Mouse (Mus musculus): ENCODE data around the gene Vmp1.

Gene Vmp1

GRCm38 (mm10) chr11:86683395-86684125 is at the start of gene Vmp1, which contains the start of gene Ptrh2:
Vmp1 (minus strand) TSS chr11:86683836.
Ptrh2 (plus strand) TSS chr11:86683985.
- peak; percentile 89 for DNase-seq

GRCm38 (mm10) chr11:86731443-86731842 is 47.8 kb upstream of the Vmp1 start:
- DNase-seq, result no peak

DNA sequence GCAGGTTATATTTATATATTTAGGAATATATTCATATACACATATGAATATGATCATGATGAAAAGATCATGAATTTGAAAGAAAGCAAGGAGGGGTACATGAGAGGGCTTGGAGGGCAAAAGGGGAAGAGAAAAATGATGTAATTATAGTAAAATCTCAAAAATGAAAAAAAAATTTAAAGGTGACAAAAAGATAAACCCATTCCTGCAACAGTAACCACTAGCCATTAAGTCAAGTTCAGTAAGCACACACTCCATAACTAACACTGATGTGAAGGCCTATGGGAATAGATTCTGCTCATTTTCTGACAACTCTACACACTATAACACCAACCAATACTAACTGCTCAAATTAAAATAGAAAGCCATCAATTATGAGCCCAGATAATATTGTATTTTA is 42.0 kb upstream of the Vmp1 start:
- no peak for DNase-seq

- no peak for DNase-seq
Observed at GRCm38 (mm10) chr11:86724982-86725381, 41.3 kb upstream of the Vmp1 start.

- DNase-seq, result no peak
Observed at GRCm38 (mm10) chr11:86724004-86724403, 40.4 kb upstream of the Vmp1 start.

DNA sequence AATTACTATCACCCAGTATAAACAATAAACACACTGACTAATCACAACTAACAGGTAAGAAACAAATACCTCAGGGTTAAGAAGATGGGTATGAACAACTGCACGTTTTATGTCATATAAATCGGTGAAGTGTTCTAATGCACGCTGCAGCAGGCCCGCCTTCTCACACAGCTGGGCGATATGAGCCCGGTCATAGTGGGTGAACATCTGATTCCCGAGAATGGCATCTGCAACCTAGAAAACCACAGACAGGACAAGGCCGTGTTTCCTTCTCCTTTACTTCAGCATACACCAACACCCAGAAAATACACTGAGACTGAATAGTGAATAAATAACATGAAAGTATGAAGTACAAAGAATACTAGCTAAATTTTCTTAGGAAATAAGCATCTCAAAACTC is 35.8 kb upstream of the Vmp1 start:
- no peak for DNase-seq

- no peak for DNase-seq
Observed at GRCm38 (mm10) chr11:86718369-86718768, 34.7 kb upstream of the Vmp1 start.

DNA sequence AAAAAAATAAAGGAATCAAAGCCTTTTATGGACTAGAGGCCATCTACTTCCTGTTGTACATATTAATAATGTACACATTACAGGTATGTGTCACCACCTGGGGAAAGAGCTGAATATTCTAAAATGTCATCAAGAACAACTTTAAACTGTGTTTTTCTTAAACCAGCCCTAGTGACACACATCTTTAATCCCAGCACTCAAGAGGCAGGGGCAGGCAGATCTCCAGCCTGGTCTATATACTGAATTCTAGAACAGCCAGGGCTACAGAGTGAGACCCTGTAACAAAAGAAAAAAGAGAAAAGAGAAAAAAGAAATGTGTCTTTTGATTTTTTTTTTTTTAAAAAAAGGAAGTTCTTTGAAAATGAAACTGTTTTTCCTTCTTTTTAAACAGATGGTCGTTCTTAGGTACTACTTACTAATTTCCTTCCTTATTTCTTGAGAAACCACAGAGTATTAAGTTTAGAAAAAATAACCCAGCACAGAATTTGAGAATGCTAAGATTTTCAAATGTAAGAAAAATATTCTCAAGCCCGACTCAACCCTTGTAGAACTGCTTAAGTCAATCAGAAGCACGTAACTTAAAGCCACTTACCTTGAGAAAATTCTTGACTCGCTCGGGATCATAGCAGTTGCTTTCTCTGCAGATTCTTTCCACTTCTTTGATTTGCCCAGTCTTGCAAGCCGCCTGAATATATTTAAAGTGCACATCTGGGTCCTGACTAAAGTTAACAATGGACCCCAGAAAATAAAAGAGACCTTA is 33.9 kb upstream of the Vmp1 start:
- DNase-seq, result no peak

DNA sequence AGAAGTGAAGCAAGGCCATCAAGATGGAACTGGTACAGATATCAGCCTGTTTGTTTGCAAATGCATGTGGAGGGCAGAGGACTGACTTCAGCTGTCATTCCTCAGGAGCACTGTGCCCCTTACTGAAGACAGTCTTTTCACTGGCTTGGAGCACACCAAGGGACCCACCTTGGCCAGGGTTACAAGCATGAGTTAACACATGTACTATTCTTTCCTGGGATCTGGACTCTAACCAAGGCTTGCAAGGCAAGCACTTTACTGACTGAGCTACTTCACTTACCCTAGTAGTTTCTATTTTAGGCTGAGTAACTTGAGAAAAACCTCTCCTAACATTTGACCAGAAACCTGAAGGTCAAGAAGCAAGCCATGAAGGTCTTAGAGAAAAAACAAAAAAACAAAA is 31.0 kb upstream of the Vmp1 start:
- DNase-seq, result no peak

- DNase-seq, result no peak
Observed at GRCm38 (mm10) chr11:86701151-86701550, 17.5 kb upstream of the Vmp1 start.

DNA sequence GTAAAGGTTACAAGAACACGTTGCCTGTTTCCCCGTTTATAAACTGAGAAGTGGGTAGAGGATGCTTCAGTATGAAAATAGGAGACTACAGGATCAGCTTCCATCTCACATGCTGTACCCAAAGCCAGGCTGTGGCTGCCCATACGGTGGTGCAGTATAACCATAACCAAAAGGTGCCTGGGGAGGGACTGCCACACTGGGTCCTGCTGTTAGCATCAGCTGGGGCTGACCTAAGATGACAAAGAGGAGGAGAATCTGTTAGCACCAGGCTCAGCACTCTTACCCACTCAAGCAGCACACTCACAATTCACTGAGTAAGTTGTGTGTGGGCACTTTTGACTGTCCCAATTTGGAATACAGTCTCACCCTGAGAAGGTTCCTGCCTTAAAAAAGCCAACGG is 11.8 kb upstream of the Vmp1 start:
- DNase-seq, result no peak

DNA sequence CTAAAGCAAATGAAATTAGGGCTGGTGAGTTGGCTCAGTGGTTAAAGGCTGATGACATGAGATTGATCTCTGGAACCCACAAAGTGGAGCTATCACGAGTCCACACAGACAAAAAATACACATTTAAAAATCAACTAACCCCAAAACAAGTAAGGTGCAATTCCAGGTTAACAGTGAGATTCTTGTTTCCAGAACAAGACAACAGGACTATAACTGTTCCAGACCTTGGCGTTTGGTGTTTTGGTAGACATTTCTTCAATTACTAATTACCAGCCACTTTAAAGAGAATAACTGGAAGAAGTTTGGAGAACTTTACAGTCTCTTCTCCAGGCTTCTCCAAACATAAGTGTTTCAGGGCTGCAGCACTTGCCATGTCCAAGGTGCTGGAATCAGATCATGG is 8.9 kb upstream of the Vmp1 start:
- DNase-seq, result no peak

DNA sequence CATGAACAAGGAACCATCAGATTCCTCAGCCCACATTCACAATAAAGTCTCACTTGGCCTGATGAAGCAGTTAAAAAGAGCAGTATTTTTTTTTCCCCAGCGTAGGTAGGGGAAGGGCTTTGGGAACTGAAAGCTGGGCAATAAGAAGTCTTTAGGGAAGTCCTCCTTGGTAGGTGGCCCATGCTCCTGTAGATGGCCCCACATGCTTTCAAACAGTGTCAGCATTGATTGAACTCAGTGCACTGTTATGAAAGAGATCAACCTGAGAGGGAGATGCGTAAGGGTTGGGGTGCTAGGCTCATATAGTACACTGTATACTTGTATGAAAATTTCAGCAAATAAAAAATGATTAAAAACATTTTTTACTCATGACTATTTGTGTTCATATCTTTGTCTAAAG is 8.3 kb upstream of the Vmp1 start:
- DNase-seq, result no peak

DNA sequence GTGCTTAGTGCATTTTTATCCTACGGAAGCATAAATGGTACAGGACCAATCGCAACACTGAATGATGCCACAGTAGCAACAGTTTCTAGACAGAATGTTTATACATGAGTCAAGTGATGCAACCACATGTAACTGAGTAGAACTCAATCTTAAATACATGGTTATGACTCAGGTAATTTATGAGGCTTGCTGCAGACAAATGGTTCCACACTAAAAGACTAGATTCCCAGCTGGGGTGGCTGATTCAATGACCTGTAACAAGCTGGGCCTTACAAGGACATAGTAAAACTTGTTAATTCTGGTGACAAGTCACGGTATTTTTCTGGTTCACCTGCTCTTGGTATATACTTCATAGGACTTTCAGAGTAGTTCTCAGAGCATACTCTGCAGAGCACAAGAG is 7.8 kb upstream of the Vmp1 start:
- no peak for DNase-seq

DNA sequence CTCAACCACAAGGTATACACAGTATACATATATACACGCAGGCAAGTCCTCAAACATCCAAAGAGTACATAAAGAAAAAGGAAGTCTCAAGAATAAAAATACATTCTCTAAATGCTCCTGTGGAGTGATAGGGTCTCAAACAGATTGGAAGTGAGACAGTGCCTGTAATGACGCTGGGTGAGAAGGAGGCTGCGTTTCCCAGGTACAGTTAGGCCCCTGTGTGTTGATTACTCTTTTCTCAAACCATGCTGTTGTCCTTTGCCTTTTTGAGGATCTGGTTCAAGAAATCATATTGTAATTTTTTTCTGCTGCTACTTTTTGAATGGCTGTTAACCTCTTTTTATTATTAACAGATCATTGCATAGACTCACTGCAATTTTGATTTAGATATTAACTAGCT is 6.7 kb upstream of the Vmp1 start:
- DNase-seq, result no peak

DNA sequence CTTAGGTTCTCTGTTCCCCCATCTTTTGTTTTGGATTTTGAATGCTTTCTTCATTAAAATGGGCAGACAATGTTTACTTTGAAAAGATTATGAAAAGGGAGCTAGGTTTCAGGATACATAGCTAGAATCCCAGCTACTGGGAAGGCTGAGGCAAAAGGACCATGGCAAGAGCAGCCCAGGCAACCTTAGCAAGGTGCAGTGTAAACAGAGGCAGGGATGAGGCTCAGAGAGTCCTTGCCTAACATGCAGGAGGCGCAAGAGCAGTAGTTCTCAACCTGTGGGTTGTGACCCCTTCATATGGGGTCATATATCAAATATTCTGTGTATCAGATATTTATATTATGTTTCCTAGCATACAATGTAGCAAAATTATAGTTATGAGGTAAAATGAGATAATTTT is 1.7 kb upstream of the Vmp1 start:
- no peak for DNase-seq

GRCm38 (mm10) chr11:86684126-86685012 is 733 bp upstream of the Vmp1 start:
- no peak for DNase-seq

- DNase-seq, result no peak
Observed at GRCm38 (mm10) chr11:86682861-86683260, 775 bp downstream of the Vmp1 start.

DNA sequence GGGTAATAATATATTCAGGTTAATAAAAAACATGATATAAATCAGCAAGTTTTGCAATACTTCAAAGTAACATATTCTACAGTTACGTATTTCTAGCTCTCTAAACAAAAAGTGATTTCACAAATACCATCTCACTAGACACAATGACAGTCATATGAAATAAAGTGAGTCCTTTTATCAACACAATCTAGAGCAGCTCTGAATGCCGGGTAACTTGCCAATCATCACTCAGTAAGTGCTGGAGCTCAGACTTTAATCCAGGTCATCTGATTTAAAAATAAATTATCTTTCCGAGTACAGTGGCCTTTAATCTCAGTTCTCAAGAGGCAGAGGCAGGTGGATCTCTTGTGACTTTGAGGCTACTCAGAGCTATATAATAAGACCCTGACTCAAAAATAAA is 2.2 kb downstream of the Vmp1 start:
- DNase-seq, result no peak

DNA sequence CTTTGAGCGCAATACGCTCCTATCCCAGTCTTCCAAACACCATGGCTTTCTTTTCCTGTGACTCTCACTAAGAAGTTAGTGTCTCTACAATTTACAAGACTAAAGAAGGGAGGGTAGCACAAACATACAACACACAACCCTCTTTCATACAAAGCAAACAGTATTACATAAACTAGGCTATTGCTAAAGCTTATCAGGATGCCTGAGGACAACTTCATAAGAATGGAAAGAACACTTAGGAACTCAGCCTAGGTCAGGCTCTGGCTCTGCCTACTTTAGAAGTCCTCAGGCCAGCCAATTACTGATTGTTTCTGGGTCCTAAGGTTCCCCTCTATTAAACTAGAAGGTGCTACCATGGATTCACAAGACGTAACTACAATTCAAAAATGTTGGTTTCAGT is 2.9 kb downstream of the Vmp1 start:
- no peak for DNase-seq

- no peak for DNase-seq
Observed at GRCm38 (mm10) chr11:86678957-86679356, 4.7 kb downstream of the Vmp1 start.

DNA sequence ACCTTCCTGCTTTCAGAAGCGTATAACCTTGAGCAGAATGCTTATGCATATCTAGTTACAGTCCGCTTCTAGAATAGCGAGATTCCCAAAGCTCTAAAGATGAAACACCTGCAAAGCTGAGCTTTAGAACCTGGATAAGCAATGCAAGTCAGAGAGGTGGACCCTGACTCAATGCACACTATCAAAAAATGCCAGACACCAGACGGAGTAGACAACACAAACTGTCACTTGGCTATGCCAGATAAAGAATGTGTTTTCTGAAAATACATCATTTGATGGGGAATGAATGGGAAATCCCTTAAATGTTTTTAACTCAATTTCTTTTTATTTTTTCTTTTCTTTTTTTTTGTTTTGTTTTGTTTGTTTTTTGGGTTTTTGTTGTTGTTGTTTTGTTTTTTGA is 8.1 kb downstream of the Vmp1 start:
- DNase-seq, result no peak

- DNase-seq, result no peak
Observed at GRCm38 (mm10) chr11:86672772-86673171, 10.9 kb downstream of the Vmp1 start.
